Mouse (Mus musculus) heart, embryonic 11.5 days (tissue): ENCODE data around the gene Agbl4. TPM values are rescaled to one million over a fixed set of nuclear protein-coding genes. Genes with fewer than 3 reads are reported as not detected.

Experiments
- ATAC-seq: fragments of 200-750 bp; cut with Nextera tagmentation; replicated peaks from 2 replicates; pipeline ENCODE4 v1.8.0; 2017; ENCODE audit warnings: moderate library complexity; ENCODE audit not compliant: insufficient number of reproducible peaks, low FRiP score, low TSS enrichment
- H3K27ac ChIP-seq: fragments of 300-500 bp; sonication (generic); 2 replicates; pipeline ENCODE4 v1.5.1; 2014; ENCODE audit warnings: mild to moderate bottlenecking, low read depth, low read length
- H3K27me3 ChIP-seq: fragments of 300-500 bp; sonication (generic); 2 replicates; pipeline ENCODE4 v1.6.1; 2014; ENCODE audit warnings: mild to moderate bottlenecking, low read length, mixed read lengths; ENCODE audit not compliant: control insufficient read depth, insufficient read depth
- H3K36me3 ChIP-seq: fragments of 300-500 bp; sonication (generic); 2 replicates; pipeline ENCODE4 v1.6.1; 2014; ENCODE audit warnings: mild to moderate bottlenecking, low read length, moderate library complexity, mixed read lengths; ENCODE audit not compliant: control insufficient read depth, insufficient read depth
- H3K4me1 ChIP-seq: fragments of 300-500 bp; sonication (generic); 2 replicates; pipeline ENCODE4 v1.6.1; 2014; ENCODE audit warnings: low read length; ENCODE audit not compliant: control insufficient read depth, insufficient read depth
- H3K4me2 ChIP-seq: fragments of 300-500 bp; sonication (generic); 2 replicates; pipeline ENCODE4 v1.6.1; 2014; ENCODE audit warnings: mild to moderate bottlenecking, moderate library complexity
- H3K4me3 ChIP-seq: fragments of 300-500 bp; sonication (generic); 2 replicates; pipeline ENCODE4 v1.5.1; 2014; ENCODE audit warnings: low read depth, low read length
- H3K9ac ChIP-seq: fragments of 300-500 bp; sonication (generic); 2 replicates; pipeline ENCODE4 v1.6.1; 2014; ENCODE audit warnings: mild to moderate bottlenecking, low read depth, low read length, moderate library complexity
- H3K9me3 ChIP-seq: fragments of 300-500 bp; sonication (generic); replicated peaks from 2 replicates; pipeline ENCODE4 v1.6.1; 2016; ENCODE audit warnings: low read length; ENCODE audit not compliant: control insufficient read depth
- WGBS: fragments of 180-500 bp; shearing (Covaris S2); extraction: QIAGEN DNeasy Blood & Tissue Kit; methylation state at CpG from one replicate; pipeline ENCODE4 v1.1.7; 2014; ENCODE audit not compliant: insufficient replicate concordance; 5-methylcytosine and 5-hydroxymethylcytosine counted together
- polyA plus RNA-seq: library from polyadenylated mRNA; unstranded; fragments of >200 nt; fragmentation: Nextera tagmentation; extraction: Ambion mirVana; gene quantifications from 2 replicates; pipeline ENCODE4 v1.2.1, GENCODE M21; 2014

Agbl4 gene
- 0.90 and 1.4 TPM in 2 replicates for polyA plus RNA-seq

DNA sequence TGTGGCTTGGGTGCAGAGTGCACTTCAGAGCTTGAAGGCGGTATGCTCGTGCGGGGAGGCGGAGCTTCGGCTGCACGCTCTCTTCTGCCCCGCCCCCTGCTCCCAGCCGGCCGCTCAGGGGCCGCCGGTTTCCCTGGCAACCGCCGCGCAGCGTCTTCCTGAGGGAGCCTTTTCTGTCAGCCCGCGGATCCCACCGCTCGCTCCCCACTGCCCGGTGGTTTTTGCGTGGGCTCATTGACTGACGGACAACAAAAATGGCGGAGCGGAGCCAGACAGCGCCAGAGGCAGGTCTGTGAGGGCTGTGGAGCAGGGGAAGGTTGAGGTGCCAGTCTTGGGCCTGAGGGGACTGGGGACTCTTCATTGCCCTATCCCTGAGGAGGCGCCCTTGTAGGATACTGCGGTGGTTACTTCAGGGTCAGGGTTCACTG, at the start of gene Agbl4:
TSS of gene Agbl4 (plus strand) at position 44 of the 428 bp plus-strand sequence.
- no peaks in the 10 kb centered on the region for H3K36me3 ChIP-seq
- H3K9ac ChIP-seq: peak within 1 kb of the TSS; percentile 36
- no peaks in the 10 kb centered on the region for H3K27me3 ChIP-seq
- H3K4me2 ChIP-seq: peak within 1 kb of the TSS; percentile 70
- no peaks in the 10 kb centered on the region for H3K4me1 ChIP-seq
- under 1% methylated on average over 27 of the region's 27 CpGs for WGBS
- H3K27ac ChIP-seq: no peak within 1 kb of the TSS
- peak within 1 kb of the TSS; percentile 62 for H3K4me3 ChIP-seq
- ATAC-seq: peak; percentile 88
- H3K9me3 ChIP-seq: no peaks in the 10 kb centered on the region

DNA sequence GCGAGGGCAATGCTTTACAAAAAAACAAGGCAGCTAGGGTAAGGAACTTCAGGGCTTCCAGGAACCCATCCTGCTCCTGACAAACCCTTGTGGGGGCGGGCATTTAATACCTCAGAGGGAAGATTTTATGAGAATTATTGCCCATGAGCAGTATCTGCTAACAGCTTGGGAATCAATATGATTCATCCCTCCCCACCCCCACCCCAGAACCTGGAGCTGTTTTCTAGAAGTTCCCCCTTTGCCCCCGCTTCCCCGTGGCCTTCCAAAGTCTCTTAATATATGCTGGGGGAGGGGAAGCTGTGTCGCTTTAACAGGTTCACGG, 46.6 kb upstream of the Agbl4 start:
- no peaks in the 10 kb centered on the region for H3K27me3 ChIP-seq
- H3K36me3 ChIP-seq: no peaks in the 10 kb centered on the region
- no peaks in the 10 kb centered on the region for H3K9me3 ChIP-seq
- peak overlapping the region; percentile 76 for H3K4me2 ChIP-seq
- H3K9ac ChIP-seq: peak overlapping the region; percentile 82
- 13% methylated on average over 6 of the region's 6 CpGs for WGBS
- ATAC-seq: no peak
- H3K4me1 ChIP-seq: no peaks in the 10 kb centered on the region
- H3K27ac ChIP-seq: peak overlapping the region; percentile 91; the same call in 1 of the 2 replicates
- H3K4me3 ChIP-seq: peak overlapping the region; percentile 56

DNA sequence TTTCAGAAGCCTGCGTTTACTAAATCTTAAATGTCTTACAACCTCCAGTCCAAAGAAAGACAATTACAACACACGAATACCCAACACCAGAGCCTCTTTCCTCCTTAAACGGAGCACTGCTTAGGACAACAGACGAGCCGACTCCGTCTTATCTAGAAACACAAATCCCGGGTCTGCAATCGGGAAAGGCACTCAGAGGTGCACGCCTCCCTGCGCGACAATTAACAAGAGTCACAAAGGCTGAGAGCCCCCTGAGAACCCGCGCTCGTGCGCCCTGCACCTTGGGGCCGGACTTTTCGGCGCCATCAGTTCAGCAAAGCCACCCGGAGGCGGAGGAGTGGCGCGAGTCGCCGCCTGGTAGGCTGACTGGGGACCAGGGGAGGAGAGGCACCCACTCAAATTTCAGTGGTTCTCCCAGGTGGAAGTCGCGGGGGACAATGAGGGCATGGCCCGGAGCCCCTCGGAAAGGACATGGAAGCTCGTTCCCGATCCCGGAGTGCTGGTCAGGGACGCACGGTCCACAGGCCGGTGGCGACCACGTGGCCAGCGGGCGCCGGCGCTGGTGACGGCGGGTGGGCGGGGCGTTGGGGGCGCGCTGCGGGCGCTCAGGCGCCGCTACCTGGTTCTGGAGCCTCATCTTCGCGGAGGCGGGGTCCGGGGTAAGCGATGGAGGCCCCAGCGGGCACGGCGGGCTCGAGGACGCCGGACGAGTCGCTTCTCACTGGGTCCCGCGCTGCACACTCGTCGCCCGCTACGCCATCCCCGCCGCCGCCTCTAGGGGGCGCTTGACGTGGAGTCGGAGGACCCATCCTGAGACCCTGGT, 46.1 kb upstream of the Agbl4 start, which contains the start of gene Elavl4:
TSS of gene Elavl4 (minus strand) at position 732 of the 823 bp plus-strand sequence.
- peak within 1 kb of the TSS; percentile 91 for H3K27ac ChIP-seq

DNA sequence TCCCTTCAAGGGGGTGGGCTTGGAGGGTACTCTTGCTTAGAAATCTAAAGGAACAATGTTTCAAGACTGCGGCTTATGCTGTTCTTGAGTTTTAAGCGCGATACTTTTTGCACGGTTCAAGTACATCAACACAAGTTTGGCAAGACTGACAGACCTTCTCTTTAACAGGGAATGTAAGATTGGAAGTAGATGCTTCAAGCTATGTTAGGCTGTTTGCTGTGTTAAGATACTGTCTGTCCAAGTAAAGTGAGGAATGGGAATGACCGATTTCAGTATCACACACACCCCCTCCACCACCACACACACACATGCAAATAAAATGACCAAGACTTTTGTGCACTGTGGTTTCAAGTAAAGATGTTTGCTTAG, 45.5 kb upstream of the Agbl4 start:
- peak overlapping the region; percentile 56 for H3K4me3 ChIP-seq
- no peaks in the 10 kb centered on the region for H3K27me3 ChIP-seq
- H3K36me3 ChIP-seq: no peaks in the 10 kb centered on the region
- no peaks in the 10 kb centered on the region for H3K9me3 ChIP-seq
- WGBS: 9% methylated on average over 5 of the region's 5 CpGs
- no peaks in the 10 kb centered on the region for H3K4me1 ChIP-seq
- ATAC-seq: peak; percentile 25; the same call in 1 of the 2 replicates
- peak overlapping the region; percentile 91 for H3K27ac ChIP-seq
- peak overlapping the region; percentile 76 for H3K4me2 ChIP-seq
- peak overlapping the region; percentile 82 for H3K9ac ChIP-seq

More for the DNA sequence above, 46.1 kb upstream of the Agbl4 start, which contains the start of gene Elavl4:
- H3K4me3 ChIP-seq: peak within 1 kb of the TSS; percentile 56
- peak within 1 kb of the TSS; percentile 82 for H3K9ac ChIP-seq
- H3K27me3 ChIP-seq: no peaks in the 10 kb centered on the region
- H3K36me3 ChIP-seq: no peaks in the 10 kb centered on the region
- peak within 1 kb of the TSS; percentile 76 for H3K4me2 ChIP-seq
- no peaks in the 10 kb centered on the region for H3K9me3 ChIP-seq
- peak; percentile 90 for ATAC-seq
- under 1% methylated on average over 74 of the region's 75 CpGs for WGBS
- H3K4me1 ChIP-seq: no peaks in the 10 kb centered on the region

DNA sequence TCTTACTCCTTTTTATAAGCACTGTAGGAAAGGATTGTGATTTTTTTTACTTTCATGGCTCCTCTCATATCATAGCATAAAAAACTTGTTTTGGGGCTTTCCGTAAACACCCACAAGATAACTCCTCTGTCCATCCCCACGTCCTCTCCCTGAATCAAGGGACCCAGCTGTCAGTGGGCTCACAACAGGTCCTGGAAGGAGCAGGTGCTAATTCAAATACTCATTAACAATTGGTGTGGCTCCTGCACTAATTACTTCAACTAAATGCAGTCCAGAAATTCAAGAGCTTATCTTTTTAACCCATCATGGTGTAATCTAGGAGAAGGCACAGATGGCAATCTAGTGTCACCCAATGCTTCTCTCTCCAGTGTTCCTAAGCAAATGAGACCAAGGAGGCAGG, 36.9 kb upstream of the Agbl4 start:
- H3K4me2 ChIP-seq: no peak overlapping the region
- no peaks in the 10 kb centered on the region for H3K27me3 ChIP-seq
- 71% methylated on average over 2 of the region's 2 CpGs for WGBS
- H3K36me3 ChIP-seq: no peaks in the 10 kb centered on the region
- H3K4me1 ChIP-seq: no peaks in the 10 kb centered on the region
- no peak overlapping the region for H3K4me3 ChIP-seq
- ATAC-seq: no peak
- no peak overlapping the region for H3K9ac ChIP-seq
- no peaks in the 10 kb centered on the region for H3K9me3 ChIP-seq
- H3K27ac ChIP-seq: no peak overlapping the region

DNA sequence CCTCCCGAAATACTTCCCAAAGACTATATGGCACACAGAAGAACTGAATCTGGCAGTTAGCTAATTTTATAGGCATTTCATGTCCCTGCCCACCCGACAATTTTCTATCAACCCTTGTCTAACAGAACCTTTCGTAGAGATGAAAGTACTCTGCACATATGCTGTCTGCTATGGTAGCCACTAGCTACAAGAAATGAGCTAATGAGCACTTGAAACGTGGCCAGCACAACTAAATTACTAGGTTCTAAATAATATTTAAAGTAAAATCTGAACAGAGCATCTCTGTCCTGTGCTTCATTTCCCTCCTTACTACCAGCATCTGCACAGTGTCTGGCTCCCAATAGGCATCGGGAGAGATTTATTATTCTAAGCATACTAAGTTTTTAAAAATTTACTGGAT, 1.2 kb upstream of the Agbl4 start:
- no peaks in the 10 kb centered on the region for H3K27me3 ChIP-seq
- H3K9me3 ChIP-seq: no peaks in the 10 kb centered on the region

DNA sequence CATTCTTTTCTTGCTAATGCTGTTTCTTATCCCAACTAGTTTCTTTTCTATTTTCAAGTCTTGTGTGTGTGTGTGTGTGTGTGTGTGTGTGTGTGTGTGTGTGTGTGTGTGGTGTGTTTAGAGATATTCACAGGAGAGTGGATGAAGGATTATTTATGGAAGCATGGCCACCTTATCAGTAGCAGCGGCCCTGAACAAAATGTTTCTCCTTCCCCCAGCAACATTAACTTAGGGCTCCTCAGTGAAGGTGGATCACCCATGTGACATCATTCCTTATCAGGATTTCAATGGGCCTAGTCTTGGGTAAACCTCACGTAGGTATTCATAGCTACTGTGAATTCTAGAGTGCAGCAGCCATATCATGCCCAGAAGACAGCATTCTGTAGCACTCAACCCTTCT, 22.8 kb downstream of the Agbl4 start:
- H3K4me1 ChIP-seq: no peaks in the 10 kb centered on the region
- H3K27ac ChIP-seq: no peak overlapping the region
- no peaks in the 10 kb centered on the region for H3K27me3 ChIP-seq
- ATAC-seq: no peak
- 36% methylated on average over 2 of the region's 2 CpGs for WGBS
- no peak overlapping the region for H3K9ac ChIP-seq
- H3K4me3 ChIP-seq: no peak overlapping the region
- no peaks in the 10 kb centered on the region for H3K36me3 ChIP-seq
- no peak overlapping the region for H3K4me2 ChIP-seq
- H3K9me3 ChIP-seq: no peaks in the 10 kb centered on the region

More for the DNA sequence above, 1.2 kb upstream of the Agbl4 start:
- Histone ChIP-seq H3K36me3 (no peaks in the 10 kb centered on the region), H3K9ac (no peak overlapping the region), H3K27ac (no peak overlapping the region), H3K4me1 (no peaks in the 10 kb centered on the region), H3K4me3 (no peak overlapping the region), H3K4me2 (no peak overlapping the region)
- 73% methylated on average over 5 of the region's 5 CpGs for WGBS
- ATAC-seq: no peak

DNA sequence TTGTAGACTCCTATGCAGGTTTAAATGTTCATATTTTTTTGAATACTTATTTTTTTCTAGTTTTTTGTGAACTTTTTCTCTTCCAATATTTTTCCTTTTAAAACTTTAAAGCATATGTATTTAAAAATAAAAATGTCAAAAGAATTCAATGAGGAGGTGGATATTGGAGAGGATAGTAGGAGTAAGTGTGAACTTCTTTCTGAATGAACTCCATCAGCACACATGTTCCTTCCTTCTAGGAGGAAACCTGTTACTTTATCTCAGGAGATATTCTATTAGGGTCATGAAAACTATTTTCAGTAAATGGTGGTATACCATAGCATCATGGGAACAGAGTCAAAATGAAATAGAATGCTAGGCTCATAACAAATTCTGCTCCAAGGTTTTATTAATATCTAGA, 30.2 kb downstream of the Agbl4 start:
- no peak for ATAC-seq
- Histone ChIP-seq H3K4me2 (no peak overlapping the region), H3K9ac (no peak overlapping the region)

DNA sequence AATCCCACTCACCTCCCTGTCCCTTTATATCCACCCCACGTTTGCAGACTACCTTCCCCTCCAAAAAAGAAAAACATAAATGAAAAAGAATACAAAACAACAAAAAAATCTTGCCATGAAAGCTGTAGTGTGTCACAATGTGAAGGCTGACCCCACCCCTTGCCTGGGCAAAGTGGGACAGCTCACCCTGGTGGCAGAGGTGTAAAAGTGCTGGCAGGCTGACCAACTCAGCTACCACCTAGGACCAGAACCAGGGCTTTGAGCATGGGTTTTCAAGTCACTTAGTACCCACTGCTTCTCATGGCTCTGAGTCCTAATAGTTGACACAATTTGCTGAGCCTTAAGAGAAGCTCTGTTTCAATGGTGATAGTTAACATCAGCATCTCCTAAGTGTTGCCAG, 96.9 kb downstream of the Agbl4 start:
- no peak overlapping the region for H3K27ac ChIP-seq
- no peak overlapping the region for H3K4me3 ChIP-seq
- H3K9ac ChIP-seq: no peak overlapping the region
- ATAC-seq: no peak
- no peaks in the 10 kb centered on the region for H3K36me3 ChIP-seq
- H3K9me3 ChIP-seq: no peaks in the 10 kb centered on the region
- no peaks in the 10 kb centered on the region for H3K4me1 ChIP-seq
- WGBS: 56% methylated on average over 1 of the region's 1 CpGs
- H3K4me2 ChIP-seq: no peak overlapping the region
- H3K27me3 ChIP-seq: no peaks in the 10 kb centered on the region

More for the DNA sequence above, 30.2 kb downstream of the Agbl4 start:
- H3K36me3 ChIP-seq: no peaks in the 10 kb centered on the region
- H3K4me3 ChIP-seq: no peak overlapping the region
- no peak overlapping the region for H3K27ac ChIP-seq
- H3K4me1 ChIP-seq: no peaks in the 10 kb centered on the region
- no peaks in the 10 kb centered on the region for H3K27me3 ChIP-seq
- H3K9me3 ChIP-seq: no peaks in the 10 kb centered on the region
